Mouse (Mus musculus): Measurements from ENCODE around the gene Thrb. TPM values are rescaled to one million over a fixed set of nuclear protein-coding genes. Genes with fewer than 3 reads are reported as not detected.

Gene Thrb
- total RNA-seq (2012; rRNA removed): not detected in 2 replicates
- not detected for polyA plus RNA-seq (2012; ENCODE audit: insufficient read depth in 1 of 2, insufficient read length in 2 of 2, low read depth in 1 of 2, low replicate concordance in 2 of 2, missing spikeins in 1 of 2)

DNA sequence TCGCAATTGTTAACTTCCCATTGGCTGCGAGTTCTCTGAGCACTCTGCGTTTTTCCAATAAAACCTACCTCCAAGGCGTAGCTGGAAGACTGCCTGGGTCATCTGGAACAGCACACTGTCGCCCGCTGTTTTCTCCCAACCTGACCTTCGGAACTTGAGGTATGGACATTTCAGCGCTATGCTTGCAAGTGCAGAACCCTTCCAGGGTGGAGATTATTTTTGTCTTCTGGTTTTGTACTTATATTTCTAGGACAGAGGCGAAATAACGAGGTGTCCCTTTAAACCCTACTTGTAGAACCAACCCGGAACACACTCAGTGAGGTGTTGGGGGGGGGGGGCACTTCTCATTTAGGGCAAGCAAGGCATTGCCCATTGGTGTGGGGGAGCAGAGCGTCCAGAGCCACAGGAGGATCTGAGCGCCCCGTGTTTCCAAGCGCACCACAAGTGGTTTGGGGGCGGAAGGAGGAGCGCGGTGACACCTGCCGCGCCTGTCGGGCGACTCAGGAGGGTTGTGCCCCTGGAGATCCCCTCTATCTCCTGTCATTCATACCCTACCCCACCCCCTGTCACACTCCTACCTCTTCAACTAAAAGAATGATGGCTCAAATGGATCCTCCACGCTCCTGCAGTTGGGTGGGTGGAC lies at the start of gene Thrb:
Gene Thrb (plus strand): TSS at position 576 of the 643 bp plus-strand sequence.
- Histone ChIP-seq H3K4me3 (ENCODE audit: control insufficient read depth in 1 of 2, insufficient read depth in 1 of 2, low read depth in 2 of 2, low read length in 2 of 2) (no peak within 1 kb of the TSS), H3K9ac (ENCODE audit: control insufficient read depth, low read depth, low read length, poor library complexity, severe bottlenecking) (no peak within 1 kb of the TSS), H3K27ac (ENCODE audit: control insufficient read depth, low read depth, low read length) (no peak within 1 kb of the TSS)

DNA sequence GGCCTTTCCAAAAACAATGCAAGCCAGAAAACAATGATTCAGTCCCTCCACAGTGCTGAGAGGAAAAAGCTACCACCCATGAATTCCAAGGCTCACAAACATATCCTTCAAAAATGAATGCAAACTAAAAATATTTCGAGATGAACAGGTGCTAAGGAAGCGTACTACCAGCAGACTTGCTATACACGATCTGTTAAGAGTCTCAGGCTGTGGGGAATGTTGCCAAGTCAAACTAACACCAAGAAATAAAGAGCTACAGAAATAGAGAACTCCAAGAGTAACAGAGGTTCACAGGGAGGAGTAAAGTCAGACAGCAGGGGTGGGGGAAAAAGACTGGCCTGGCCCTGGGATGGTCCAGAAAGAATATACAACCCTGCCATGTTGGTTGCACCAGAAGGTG lies 38.4 kb upstream of the Thrb start:
- Histone ChIP-seq H3K4me1 (ENCODE audit: control insufficient read depth in 1 of 2, insufficient read depth in 2 of 2, low read length in 2 of 2) (no peaks in the 10 kb centered on the region), H3K36me3 (ENCODE audit: control insufficient read depth in 1 of 2, insufficient read depth in 2 of 2, low read length in 2 of 2) (no peaks in the 10 kb centered on the region), H3K4me3 (ENCODE audit: control insufficient read depth in 1 of 2, insufficient read depth in 1 of 2, low read depth in 2 of 2, low read length in 2 of 2) (no peak overlapping the region), H3K27ac (ENCODE audit: control insufficient read depth, low read depth, low read length) (no peak overlapping the region), H3K9ac (ENCODE audit: control insufficient read depth, low read depth, low read length, poor library complexity, severe bottlenecking) (no peak overlapping the region), H3K79me2 (ENCODE audit: control insufficient read depth, insufficient read depth, low read length, poor library complexity) (no peaks in the 10 kb centered on the region), H3K9me3 (replicated peaks; ENCODE audit: insufficient read depth, low read length) (no peaks in the 10 kb centered on the region), H3K27me3 (ENCODE audit: control insufficient read depth in 1 of 2, insufficient read depth in 2 of 2, low read length in 2 of 2) (no peaks in the 10 kb centered on the region)
- no peak for DNase-seq (ENCODE audit: low read depth, low spot score)
- TF ChIP-seq MAFK (IDR thresholded peaks at IDR 0.05; ENCODE audit: borderline replicate concordance, low read depth, low read length) (no peak), MYC (IDR thresholded peaks at IDR 0.05; ENCODE audit: low read depth, low read length) (no peak), UBTF (IDR thresholded peaks at IDR 0.05; ENCODE audit: borderline replicate concordance, insufficient read depth, low read depth, low read length) (no peak), TCF12 (IDR thresholded peaks at IDR 0.05; ENCODE audit: low read depth, low read length) (no peak), JUND (IDR thresholded peaks at IDR 0.05; ENCODE audit: low read depth, low read length) (no peak), NELFE (IDR thresholded peaks at IDR 0.05; ENCODE audit: low read depth, low read length) (no peak), ELF1 (IDR thresholded peaks at IDR 0.05; ENCODE audit: low read depth, low read length) (no peak), ZNF384 (IDR thresholded peaks at IDR 0.05; ENCODE audit: low read depth, low read length) (no peak), SIN3A (IDR thresholded peaks at IDR 0.05; ENCODE audit: low read length) (no peak), POLR2AphosphoS5 (IDR thresholded peaks at IDR 0.05; ENCODE audit: borderline replicate concordance, low read depth, low read length) (no peak), GATA1 (IDR thresholded peaks at IDR 0.05; ENCODE audit: low read depth, low read length) (no peak), CHD1 (IDR thresholded peaks at IDR 0.05; ENCODE audit: low read depth, low read length) (no peak), USF1 (IDR thresholded peaks at IDR 0.05; ENCODE audit: low read depth, low read length) (no peak), CTCF (IDR thresholded peaks at IDR 0.05 in 2 of 3, conservative IDR thresholded peaks at IDR 0.05 in 1 of 3; ENCODE audit: control insufficient read depth in 1 of 3, insufficient read depth in 1 of 3, low read depth in 2 of 3, low read length in 3 of 3, poor library complexity in 1 of 3, severe bottlenecking in 1 of 3) (no peak), TAL1 (IDR thresholded peaks at IDR 0.05; ENCODE audit: low read length) (no peak), EP300 (IDR thresholded peaks at IDR 0.05; ENCODE audit: low read depth in 1 of 2, low read length in 2 of 2) (no peak), RAD21 (IDR thresholded peaks at IDR 0.05; ENCODE audit: low read depth, low read length) (no peak), GABPA (IDR thresholded peaks at IDR 0.05; ENCODE audit: low read depth, low read length) (no peak), MEF2A (IDR thresholded peaks at IDR 0.05; ENCODE audit: extremely low read depth, insufficient replicate concordance, low read depth, low read length, poor library complexity, severe bottlenecking) (no peak), MAX (IDR thresholded peaks at IDR 0.05; ENCODE audit: low read length) (no peak)

More for the DNA sequence above, at the start of gene Thrb:
- no peak for DNase-seq (ENCODE audit: low read depth, low spot score)
- Histone ChIP-seq H3K4me1 (ENCODE audit: control insufficient read depth in 1 of 2, insufficient read depth in 2 of 2, low read length in 2 of 2) (no peaks in the 10 kb centered on the region), H3K79me2 (ENCODE audit: control insufficient read depth, insufficient read depth, low read length, poor library complexity) (no peaks in the 10 kb centered on the region), H3K9me3 (replicated peaks; ENCODE audit: insufficient read depth, low read length) (no peaks in the 10 kb centered on the region), H3K27me3 (ENCODE audit: control insufficient read depth in 1 of 2, insufficient read depth in 2 of 2, low read length in 2 of 2) (no peaks in the 10 kb centered on the region), H3K36me3 (ENCODE audit: control insufficient read depth in 1 of 2, insufficient read depth in 2 of 2, low read length in 2 of 2) (no peaks in the 10 kb centered on the region)
- TF ChIP-seq MYB (IDR thresholded peaks at IDR 0.05; ENCODE audit: low read depth, low read length): no peak
- no peak for TF ChIP-seq USF1 (IDR thresholded peaks at IDR 0.05; ENCODE audit: low read depth, low read length)
- no peak for TF ChIP-seq MXI1 (IDR thresholded peaks at IDR 0.05; ENCODE audit: low read depth, low read length)
- TF ChIP-seq SMC3 (IDR thresholded peaks at IDR 0.05; ENCODE audit: low read depth, low read length): no peak
- no peak for TF ChIP-seq UBTF (IDR thresholded peaks at IDR 0.05; ENCODE audit: borderline replicate concordance, insufficient read depth, low read depth, low read length)
- TF ChIP-seq EP300 (IDR thresholded peaks at IDR 0.05; ENCODE audit: low read depth in 1 of 2, low read length in 2 of 2): no peak
- no peak for TF ChIP-seq CHD2 (IDR thresholded peaks at IDR 0.05; ENCODE audit: low read length)
- no peak for TF ChIP-seq TCF12 (IDR thresholded peaks at IDR 0.05; ENCODE audit: low read depth, low read length)
- no peak for TF ChIP-seq GABPA (IDR thresholded peaks at IDR 0.05; ENCODE audit: low read depth, low read length)
- TF ChIP-seq POLR2AphosphoS5 (IDR thresholded peaks at IDR 0.05; ENCODE audit: borderline replicate concordance, low read depth, low read length): no peak
- no peak for TF ChIP-seq ETS1 (IDR thresholded peaks at IDR 0.05; ENCODE audit: low read depth, low read length)
- no peak for TF ChIP-seq JUND (IDR thresholded peaks at IDR 0.05; ENCODE audit: low read depth, low read length)
- no peak for TF ChIP-seq RCOR1 (IDR thresholded peaks at IDR 0.05; ENCODE audit: low read depth, low read length)
- no peak for TF ChIP-seq CTCF (IDR thresholded peaks at IDR 0.05 in 2 of 3, conservative IDR thresholded peaks at IDR 0.05 in 1 of 3; ENCODE audit: control insufficient read depth in 1 of 3, insufficient read depth in 1 of 3, low read depth in 2 of 3, low read length in 3 of 3, poor library complexity in 1 of 3, severe bottlenecking in 1 of 3)
- no peak for TF ChIP-seq POLR2AphosphoS2 (IDR thresholded peaks at IDR 0.05; ENCODE audit: low read length)
- no peak for TF ChIP-seq NELFE (IDR thresholded peaks at IDR 0.05; ENCODE audit: low read depth, low read length)
- TF ChIP-seq BHLHE40 (IDR thresholded peaks at IDR 0.05; ENCODE audit: borderline replicate concordance, low read depth, low read length): no peak
